Mouse (Mus musculus) v-Abl transformed pro-B cells (cell line): ENCODE measurements at regions not wholly inside any gene's neighbourhood (a gene's known extent, or its start where the extent isn't known, plus 50 kb on each side); places are given as distances from the start of the nearest gene placed in this dataset.

Experiments
- in situ Hi-C, 2 experiments: fragments of 400-800 bp; cut with MboI; formaldehyde crosslinking; loops; one replicate each; pipeline ENCODE4 v1.15.1; 2025; ENCODE audit not compliant: unreplicated experiment in 2 of 2

- in situ Hi-C loops: no loop called here
Observed at GRCm38 (mm10) chr15:43926034-43926433, 3791.9 kb downstream of the 9330182O14Rik start.

- in situ Hi-C loops: no loop called here
Observed at GRCm38 (mm10) chr15:43933608-43934007, 3799.4 kb downstream of the 9330182O14Rik start.

GRCm38 (mm10) chr15:43940424-43940823 is 3806.3 kb downstream of the 9330182O14Rik start:
- in situ Hi-C loops: no loop called here

- in situ Hi-C loops: no loop called here
Observed at GRCm38 (mm10) chr15:43940905-43941304, 3806.7 kb downstream of the 9330182O14Rik start.

- in situ Hi-C loops: no loop called here
Observed at GRCm38 (mm10) chr15:43942002-43942660, 3808.0 kb downstream of the 9330182O14Rik start.

- in situ Hi-C loops: no loop called here
Observed at GRCm38 (mm10) chr15:43984991-43985390, 3850.8 kb downstream of the 9330182O14Rik start.

- in situ Hi-C loops: loop anchor here (10.0 kb wide), 2 partner anchors 424 to 834 kb away; no protein-coding TSS in a partner anchor
Observed at GRCm38 (mm10) chr15:43991229-43991628, 3857.1 kb downstream of the 9330182O14Rik start.

- in situ Hi-C loops: loop anchor here (10.0 kb wide), 2 partner anchors 422 to 832 kb away; no protein-coding TSS in a partner anchor
Observed at GRCm38 (mm10) chr15:43992936-43993335, 3858.8 kb downstream of the 9330182O14Rik start.

GRCm38 (mm10) chr15:44026468-44027028 is 3892.4 kb downstream of the 9330182O14Rik start:
- in situ Hi-C loops: no loop called here

- in situ Hi-C loops: no loop called here
Observed at GRCm38 (mm10) chr15:44035900-44036299, 3901.7 kb downstream of the 9330182O14Rik start.

GRCm38 (mm10) chr15:44037893-44038292 is 3903.7 kb downstream of the 9330182O14Rik start:
- in situ Hi-C loops: no loop called here

- in situ Hi-C loops: no loop called here
Observed at GRCm38 (mm10) chr15:44050565-44051274, 3916.6 kb downstream of the 9330182O14Rik start.

- in situ Hi-C loops: no loop called here
Observed at GRCm38 (mm10) chr15:44064855-44065254, 3930.7 kb downstream of the 9330182O14Rik start.

GRCm38 (mm10) chr15:44083680-44084079 is 3949.5 kb downstream of the 9330182O14Rik start:
- in situ Hi-C loops: no loop called here

- in situ Hi-C loops: no loop called here
Observed at GRCm38 (mm10) chr15:44112328-44112944, 3978.3 kb downstream of the 9330182O14Rik start.

- in situ Hi-C loops: no loop called here
Observed at GRCm38 (mm10) chr15:44134213-44134612, 4000.0 kb downstream of the 9330182O14Rik start.
